Mouse (Mus musculus): ENCODE data around the gene Tex101.

Tex101 gene

DNA sequence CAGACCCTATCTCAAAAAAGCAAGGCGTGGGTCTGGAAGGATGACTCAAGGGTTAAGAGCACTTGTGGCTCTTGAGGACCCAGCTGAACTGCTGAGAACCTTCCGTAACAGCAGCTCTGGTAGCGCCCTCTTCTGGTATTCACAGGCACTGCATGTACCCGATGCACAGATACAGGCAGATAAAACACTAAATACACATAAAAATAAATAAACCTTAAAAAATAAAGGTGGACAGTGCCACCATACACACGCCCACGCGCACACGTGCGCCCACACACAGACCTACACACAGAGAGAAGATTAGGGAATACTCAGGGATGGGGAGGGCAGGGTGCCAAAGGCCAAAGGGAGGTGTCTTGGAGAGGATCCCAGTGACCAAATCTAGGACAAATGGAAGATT is 34.0 kb downstream of the Tex101 start:
- Histone ChIP-seq H3K4me3 (replicated peaks; ENCODE audit: low read length) (no peak overlapping the region), H3K4me1 (replicated peaks; ENCODE audit: low read depth, low read length) (peaks cover 23% of the 10 kb centered on the region), H3K9me3 (ENCODE audit: low read length) (no peaks in the 10 kb centered on the region), H3K27me3 (ENCODE audit: insufficient read depth, low read length) (peaks cover 37% of the 10 kb centered on the region), H3K36me3 (ENCODE audit: insufficient read depth, low read length) (no peaks in the 10 kb centered on the region)
- no peak for TF ChIP-seq NANOG (IDR thresholded peaks at IDR 0.05; ENCODE audit: borderline replicate concordance, low read length)
- TF ChIP-seq CTCF (conservative IDR thresholded peaks at IDR 0.05; ENCODE audit: low read length), result peak; percentile 98
- no peak for TF ChIP-seq POU5F1 (IDR thresholded peaks at IDR 0.05; ENCODE audit: borderline replicate concordance, low read length)

GRCm38 (mm10) chr7:24640450-24640849 is 36.0 kb downstream of the Tex101 start:
- no peaks in the 10 kb centered on the region for H3K36me3 ChIP-seq (ENCODE audit: insufficient read depth, low read length)
- H3K4me3 ChIP-seq (replicated peaks; ENCODE audit: low read length), result no peak overlapping the region; the same call in 1 of the 2 replicates
- H3K9me3 ChIP-seq (ENCODE audit: low read length), result no peaks in the 10 kb centered on the region
- H3K27me3 ChIP-seq (ENCODE audit: insufficient read depth, low read length), result peaks cover 56% of the 10 kb centered on the region
- peaks cover 41% of the 10 kb centered on the region for H3K4me1 ChIP-seq (replicated peaks; ENCODE audit: low read depth, low read length)
- TF ChIP-seq POU5F1 (IDR thresholded peaks at IDR 0.05; ENCODE audit: borderline replicate concordance, low read length) (no peak), NANOG (IDR thresholded peaks at IDR 0.05; ENCODE audit: borderline replicate concordance, low read length) (no peak), CTCF (conservative IDR thresholded peaks at IDR 0.05; ENCODE audit: low read length) (no peak)

- peaks cover 41% of the 10 kb centered on the region for H3K4me1 ChIP-seq (replicated peaks; ENCODE audit: low read depth, low read length)
- H3K36me3 ChIP-seq (ENCODE audit: insufficient read depth, low read length), result no peaks in the 10 kb centered on the region
- TF ChIP-seq NANOG (IDR thresholded peaks at IDR 0.05; ENCODE audit: borderline replicate concordance, low read length) (no peak), POU5F1 (IDR thresholded peaks at IDR 0.05; ENCODE audit: borderline replicate concordance, low read length) (no peak), CTCF (conservative IDR thresholded peaks at IDR 0.05; ENCODE audit: low read length) (no peak)
- H3K4me3 ChIP-seq (replicated peaks; ENCODE audit: low read length), result peak overlapping the region; percentile 73
- H3K27me3 ChIP-seq (ENCODE audit: insufficient read depth, low read length), result peaks cover 61% of the 10 kb centered on the region
- peaks cover 15% of the 10 kb centered on the region for H3K9me3 ChIP-seq (ENCODE audit: low read length)
These were observed 38.2 kb downstream of the Tex101 start for GRCm38 (mm10) chr7:24638026-24638856.

DNA sequence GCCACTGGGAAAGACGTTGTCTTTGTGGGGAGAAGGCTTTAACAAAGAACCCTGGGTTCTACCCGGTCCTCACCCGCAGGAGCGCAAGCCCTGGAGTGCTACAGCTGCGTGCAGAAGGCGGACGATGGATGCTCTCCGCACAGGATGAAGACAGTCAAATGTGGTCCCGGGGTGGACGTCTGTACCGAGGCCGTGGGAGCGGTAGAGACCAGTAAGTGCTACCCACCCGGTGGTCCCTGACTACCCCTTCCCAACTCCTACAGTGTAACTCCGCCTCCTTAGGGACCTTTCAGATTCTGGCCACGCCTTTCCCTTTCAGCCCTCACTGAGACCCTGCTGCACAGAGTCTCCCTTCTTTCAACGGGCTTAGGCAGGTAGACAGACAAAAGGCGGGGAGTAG is 39.4 kb downstream of the Tex101 start:
- peak overlapping the region; percentile 71 for H3K4me3 ChIP-seq (replicated peaks; ENCODE audit: low read length)
- peaks cover 61% of the 10 kb centered on the region for H3K27me3 ChIP-seq (ENCODE audit: insufficient read depth, low read length)
- peaks cover 21% of the 10 kb centered on the region for H3K9me3 ChIP-seq (ENCODE audit: low read length)
- no peak for TF ChIP-seq NANOG (IDR thresholded peaks at IDR 0.05; ENCODE audit: borderline replicate concordance, low read length)
- TF ChIP-seq CTCF (conservative IDR thresholded peaks at IDR 0.05; ENCODE audit: low read length), result no peak
- TF ChIP-seq POU5F1 (IDR thresholded peaks at IDR 0.05; ENCODE audit: borderline replicate concordance, low read length), result no peak
- peaks cover 41% of the 10 kb centered on the region for H3K4me1 ChIP-seq (replicated peaks; ENCODE audit: low read depth, low read length)
- no peaks in the 10 kb centered on the region for H3K36me3 ChIP-seq (ENCODE audit: insufficient read depth, low read length)

DNA sequence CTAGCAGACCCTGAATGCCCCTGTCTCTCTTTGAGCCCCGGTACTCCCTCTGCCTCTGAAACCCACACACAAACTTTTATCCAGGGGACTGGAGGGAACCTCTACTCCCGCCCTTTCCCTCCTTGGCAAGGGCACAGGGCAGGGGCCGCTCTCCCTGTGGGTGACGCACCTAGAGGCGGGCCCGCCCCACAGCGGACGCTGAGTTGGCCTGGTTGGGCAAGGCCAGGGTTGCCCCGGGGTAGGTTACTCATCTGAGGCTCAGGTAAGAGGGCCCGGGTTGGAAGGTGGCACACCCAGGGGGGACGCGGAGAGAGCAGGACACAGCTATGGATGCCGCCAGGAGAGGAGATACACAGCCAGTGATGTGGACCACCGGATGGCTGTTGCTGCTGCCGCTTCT is 40.2 kb downstream of the Tex101 start, which contains the start of gene Lypd3:
Gene Lypd3 (plus strand): TSS at position 287 of the 400 bp plus-strand sequence.
- Histone ChIP-seq H3K4me1 (replicated peaks; ENCODE audit: low read depth, low read length) (peaks cover 41% of the 10 kb centered on the region), H3K36me3 (ENCODE audit: insufficient read depth, low read length) (no peaks in the 10 kb centered on the region), H3K27me3 (ENCODE audit: insufficient read depth, low read length) (peaks cover 58% of the 10 kb centered on the region), H3K4me3 (replicated peaks; ENCODE audit: low read length) (peak within 1 kb of the TSS; percentile 71), H3K9me3 (ENCODE audit: low read length) (peaks cover 21% of the 10 kb centered on the region)
- no peak for TF ChIP-seq NANOG (IDR thresholded peaks at IDR 0.05; ENCODE audit: borderline replicate concordance, low read length)
- no peak for TF ChIP-seq CTCF (conservative IDR thresholded peaks at IDR 0.05; ENCODE audit: low read length)
- TF ChIP-seq POU5F1 (IDR thresholded peaks at IDR 0.05; ENCODE audit: borderline replicate concordance, low read length), result no peak

GRCm38 (mm10) chr7:24630116-24630880 is 46.2 kb downstream of the Tex101 start:
- peaks cover 21% of the 10 kb centered on the region for H3K9me3 ChIP-seq (ENCODE audit: low read length)
- TF ChIP-seq NANOG (IDR thresholded peaks at IDR 0.05; ENCODE audit: borderline replicate concordance, low read length) (no peak), POU5F1 (IDR thresholded peaks at IDR 0.05; ENCODE audit: borderline replicate concordance, low read length) (no peak), CTCF (conservative IDR thresholded peaks at IDR 0.05; ENCODE audit: low read length) (no peak)
- no peaks in the 10 kb centered on the region for H3K36me3 ChIP-seq (ENCODE audit: insufficient read depth, low read length)
- peaks cover 47% of the 10 kb centered on the region for H3K4me1 ChIP-seq (replicated peaks; ENCODE audit: low read depth, low read length)
- H3K4me3 ChIP-seq (replicated peaks; ENCODE audit: low read length), result no peak overlapping the region
- H3K27me3 ChIP-seq (ENCODE audit: insufficient read depth, low read length), result peaks cover 8% of the 10 kb centered on the region; the same call in 1 of the 2 replicates

GRCm38 (mm10) chr7:24629672-24630071 is 46.8 kb downstream of the Tex101 start:
- Histone ChIP-seq H3K4me1 (replicated peaks; ENCODE audit: low read depth, low read length) (peaks cover 47% of the 10 kb centered on the region), H3K9me3 (ENCODE audit: low read length) (peaks cover 17% of the 10 kb centered on the region), H3K36me3 (ENCODE audit: insufficient read depth, low read length) (no peaks in the 10 kb centered on the region), H3K4me3 (replicated peaks; ENCODE audit: low read length) (no peak overlapping the region), H3K27me3 (ENCODE audit: insufficient read depth, low read length) (peaks cover 5% of the 10 kb centered on the region; the same call in 1 of the 2 replicates)
- no peak for TF ChIP-seq POU5F1 (IDR thresholded peaks at IDR 0.05; ENCODE audit: borderline replicate concordance, low read length)
- TF ChIP-seq CTCF (conservative IDR thresholded peaks at IDR 0.05; ENCODE audit: low read length), result no peak
- TF ChIP-seq NANOG (IDR thresholded peaks at IDR 0.05; ENCODE audit: borderline replicate concordance, low read length), result no peak
